Mouse (Mus musculus) heart, postnatal 0 days (tissue): Measurements from ENCODE around the gene Asic2. TPM values are rescaled to one million over a fixed set of nuclear protein-coding genes. Genes with fewer than 3 reads are reported as not detected.

ENCODE experiments used
- ATAC-seq: fragments of 200-750 bp; cut with Nextera tagmentation; 2 replicates; pipeline ENCODE4 v1.8.0; 2017; ENCODE audit warnings: low read depth, moderate number of reproducible peaks, moderate library complexity; ENCODE audit not compliant: insufficient read depth
- DNase-seq: peaks from one replicate; pipeline ENCODE4 v3.0.0-alpha.2; 2016; ENCODE audit warnings: low spot score
- H3K27ac ChIP-seq: fragments of 300-500 bp; sonication (generic); 2 replicates; pipeline ENCODE4 v1.5.1; 2014; ENCODE audit warnings: low read depth, mild to moderate bottlenecking
- H3K27me3 ChIP-seq: fragments of 300-500 bp; sonication (generic); 2 replicates; pipeline ENCODE4 v1.6.1; 2014; ENCODE audit warnings: low read length, mixed read lengths; ENCODE audit not compliant: control insufficient read depth, insufficient read depth
- H3K36me3 ChIP-seq: fragments of 300-500 bp; sonication (generic); replicated peaks from 2 replicates; pipeline ENCODE4 v1.6.1; 2014; ENCODE audit warnings: low read length, mixed read lengths; ENCODE audit not compliant: control insufficient read depth, insufficient read depth
- H3K4me1 ChIP-seq: fragments of 300-500 bp; sonication (generic); 2 replicates; pipeline ENCODE4 v1.6.1; 2014; ENCODE audit warnings: antibody characterized with exemption; ENCODE audit not compliant: control insufficient read depth, insufficient read depth
- H3K4me2 ChIP-seq: fragments of 300-500 bp; sonication (generic); 2 replicates; pipeline ENCODE4 v1.6.1; 2014; ENCODE audit warnings: low read depth, mild to moderate bottlenecking, low read length, moderate library complexity
- H3K4me3 ChIP-seq: fragments of 300-500 bp; sonication (generic); 2 replicates; pipeline ENCODE4 v1.5.1; 2014; ENCODE audit warnings: low read depth, low read length
- H3K9ac ChIP-seq: fragments of 300-500 bp; sonication (generic); replicated peaks from 2 replicates; pipeline ENCODE4 v1.6.1; 2014; ENCODE audit warnings: low read depth, low read length, mixed read lengths
- H3K9me3 ChIP-seq: fragments of 300-500 bp; sonication (generic); replicated peaks from 2 replicates; pipeline ENCODE4 v1.6.1; 2016; ENCODE audit warnings: low read length; ENCODE audit not compliant: control insufficient read depth
- CTCF ChIP-seq: IDR thresholded peaks from 2 replicates; pipeline ENCODE4 v1.5.1; 2016; ENCODE audit warnings: antibody characterized with exemption, control low read depth, low read depth
- EP300 ChIP-seq: IDR thresholded peaks from 2 replicates; pipeline ENCODE4 v1.6.1; 2016; ENCODE audit warnings: antibody characterized with exemption, low read depth
- WGBS: fragments of 180-500 bp; shearing (Covaris S2); extraction: QIAGEN DNeasy Blood & Tissue Kit; methylation state at CpG from one replicate; pipeline ENCODE4 v1.1.7; 2014; 5-methylcytosine and 5-hydroxymethylcytosine counted together
- polyA plus RNA-seq: library from polyadenylated mRNA; unstranded; fragments of >200 nt; fragmentation: Nextera tagmentation; extraction: Ambion mirVana; gene quantifications from 2 replicates; pipeline ENCODE4 v1.2.1, GENCODE M21; 2015
- total RNA-seq: library from RNA; depleted of rRNA; stranded (reverse); fragments of >200 nt; gene quantifications from 2 replicates; pipeline ENCODE4 v1.2.3, GENCODE M21; 2014; ENCODE audit warnings: low replicate concordance

Asic2 gene
- total and polyA plus RNA-seq, 2 experiments from 2014 or later = not detected

GRCm38 (mm10) chr11:82010115-82010514 lies 41.9 kb upstream of the Asic2 start:
- Histone ChIP-seq H3K4me3 (no peak overlapping the region), H3K36me3 (no peaks in the 10 kb centered on the region), H3K4me2 (no peak overlapping the region), H3K27ac (no peak overlapping the region), H3K27me3 (no peaks in the 10 kb centered on the region), H3K4me1 (no peaks in the 10 kb centered on the region; the same call in 1 of the 2 replicates), H3K9me3 (no peaks in the 10 kb centered on the region), H3K9ac (no peak overlapping the region)
- TF ChIP-seq EP300 (no peak), CTCF (no peak)
- ATAC-seq (no peak), DNase-seq (no peak)
- 79% methylated on average over 3 of the region's 3 CpGs for WGBS

- Histone ChIP-seq H3K9ac (no peak overlapping the region), H3K4me2 (no peak overlapping the region), H3K27me3 (no peaks in the 10 kb centered on the region), H3K27ac (peak overlapping the region; percentile 58), H3K36me3 (no peaks in the 10 kb centered on the region), H3K9me3 (no peaks in the 10 kb centered on the region), H3K4me3 (no peak overlapping the region), H3K4me1 (no peaks in the 10 kb centered on the region; the same call in 1 of the 2 replicates)
- 30% methylated on average over 12 of the region's 12 CpGs for WGBS
- ATAC-seq = peak; percentile 73
- DNase-seq = peak; percentile 82
- TF ChIP-seq EP300 (no peak), CTCF (no peak)
Measured at GRCm38 (mm10) chr11:82006796-82007423, 38.7 kb upstream of the Asic2 start.

GRCm38 (mm10) chr11:82004810-82005209 lies 36.6 kb upstream of the Asic2 start:
- no peak for DNase-seq
- no peaks in the 10 kb centered on the region for H3K27me3 ChIP-seq
- H3K9me3 ChIP-seq = no peaks in the 10 kb centered on the region
- ATAC-seq = no peak
- no peak for TF ChIP-seq EP300
- TF ChIP-seq CTCF = no peak
- no peak overlapping the region for H3K4me2 ChIP-seq
- H3K36me3 ChIP-seq = no peaks in the 10 kb centered on the region
- no peak overlapping the region for H3K27ac ChIP-seq
- no peak overlapping the region for H3K9ac ChIP-seq
- H3K4me1 ChIP-seq = no peaks in the 10 kb centered on the region; the same call in 1 of the 2 replicates
- WGBS = 58% methylated on average over 2 of the region's 2 CpGs
- H3K4me3 ChIP-seq = no peak overlapping the region

DNA sequence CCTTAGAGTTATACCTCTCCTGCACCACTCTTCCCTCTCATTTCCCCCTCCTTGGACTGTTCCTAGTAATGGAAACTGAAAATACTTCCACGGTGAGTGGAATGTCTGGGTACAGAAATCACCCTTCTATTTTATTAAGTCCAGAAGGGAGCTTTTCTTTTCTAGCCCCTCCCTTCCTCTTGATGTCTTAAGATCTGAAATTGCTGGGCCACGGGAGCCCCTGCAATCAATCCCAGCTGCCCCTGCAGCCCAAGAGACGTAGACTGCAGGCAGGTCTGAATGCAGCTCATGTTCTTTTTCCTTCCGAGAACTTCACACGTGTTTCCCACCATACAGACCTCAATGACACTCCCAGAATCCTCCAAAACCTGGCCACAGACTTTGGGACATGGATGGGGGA lies 32.3 kb upstream of the Asic2 start:
- no peak overlapping the region for H3K27ac ChIP-seq
- no peak for ATAC-seq
- H3K27me3 ChIP-seq = no peaks in the 10 kb centered on the region
- WGBS = 67% methylated on average over 5 of the region's 5 CpGs
- no peaks in the 10 kb centered on the region for H3K9me3 ChIP-seq
- H3K9ac ChIP-seq = no peak overlapping the region
- H3K4me2 ChIP-seq = no peak overlapping the region
- no peak for TF ChIP-seq EP300
- TF ChIP-seq CTCF = no peak
- H3K4me1 ChIP-seq = no peaks in the 10 kb centered on the region
- DNase-seq = no peak
- H3K36me3 ChIP-seq = no peaks in the 10 kb centered on the region
- no peak overlapping the region for H3K4me3 ChIP-seq

DNA sequence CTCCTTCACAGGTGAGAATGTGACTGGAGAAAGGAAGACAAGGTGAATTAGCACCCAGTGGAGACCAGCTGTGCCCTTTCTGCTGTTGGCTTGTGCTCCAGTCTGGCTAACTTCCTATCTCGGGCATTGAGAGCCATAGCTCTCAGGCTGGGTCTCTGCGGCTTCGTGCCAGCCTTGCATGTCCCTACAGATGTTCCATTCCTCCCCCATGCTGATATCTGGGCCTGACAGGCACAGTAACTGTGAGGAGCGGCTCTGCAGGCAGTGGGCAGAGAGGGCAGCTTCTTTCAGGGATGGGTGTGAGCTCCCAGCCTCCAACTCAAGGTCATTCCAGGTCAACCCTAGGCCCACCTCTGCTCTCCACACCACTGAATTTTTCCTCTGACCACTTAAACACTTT lies 31.2 kb upstream of the Asic2 start:
- no peak overlapping the region for H3K4me3 ChIP-seq
- H3K9ac ChIP-seq = no peak overlapping the region
- TF ChIP-seq CTCF (no peak), EP300 (no peak)
- no peaks in the 10 kb centered on the region for H3K9me3 ChIP-seq
- H3K27me3 ChIP-seq = no peaks in the 10 kb centered on the region
- H3K36me3 ChIP-seq = no peaks in the 10 kb centered on the region
- no peak overlapping the region for H3K4me2 ChIP-seq
- WGBS = 53% methylated on average over 4 of the region's 4 CpGs
- H3K27ac ChIP-seq = no peak overlapping the region
- no peak for DNase-seq
- ATAC-seq = no peak
- no peaks in the 10 kb centered on the region for H3K4me1 ChIP-seq

GRCm38 (mm10) chr11:81998646-81999045 lies 30.4 kb upstream of the Asic2 start:
- ATAC-seq = no peak
- no peaks in the 10 kb centered on the region for H3K36me3 ChIP-seq
- H3K27ac ChIP-seq = no peak overlapping the region
- DNase-seq = no peak
- no peaks in the 10 kb centered on the region for H3K4me1 ChIP-seq
- no peak overlapping the region for H3K4me2 ChIP-seq
- 82% methylated on average over 3 of the region's 3 CpGs for WGBS
- TF ChIP-seq EP300 = no peak
- no peak for TF ChIP-seq CTCF
- H3K9ac ChIP-seq = no peak overlapping the region
- no peaks in the 10 kb centered on the region for H3K9me3 ChIP-seq
- no peaks in the 10 kb centered on the region for H3K27me3 ChIP-seq
- no peak overlapping the region for H3K4me3 ChIP-seq
